Mouse (Mus musculus): Measurements from ENCODE around the gene Ndc1.
"Not testable (repeated sequence)": the region's sequence is repeated elsewhere in the genome, so short reads cannot be mapped to it uniquely, and the experiment has no call there.

Ndc1 gene

DNA sequence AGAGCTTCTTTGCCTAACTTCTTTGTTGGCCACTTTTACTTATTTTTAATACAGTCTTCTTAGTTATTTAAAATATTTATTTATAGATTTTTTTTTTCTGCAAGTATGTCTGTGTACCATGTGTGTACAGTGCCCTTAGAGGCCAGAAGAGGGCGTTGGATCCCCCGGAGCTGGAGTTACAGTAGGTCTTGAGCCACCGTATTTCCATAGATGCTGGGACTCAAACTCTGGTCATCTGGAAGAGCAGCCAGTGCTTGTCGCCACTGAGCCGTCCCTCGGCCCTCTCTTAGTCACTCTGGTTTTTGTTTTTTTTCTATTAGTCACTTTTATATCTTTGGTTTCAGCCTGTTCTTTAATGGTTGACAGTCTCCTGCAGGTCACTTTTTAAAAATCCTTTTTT lies 4.0 kb upstream of the Ndc1 start:
- peak; percentile 58 for DNase-seq (ENCODE audit: extremely low read depth, insufficient read length, low spot score)

DNA sequence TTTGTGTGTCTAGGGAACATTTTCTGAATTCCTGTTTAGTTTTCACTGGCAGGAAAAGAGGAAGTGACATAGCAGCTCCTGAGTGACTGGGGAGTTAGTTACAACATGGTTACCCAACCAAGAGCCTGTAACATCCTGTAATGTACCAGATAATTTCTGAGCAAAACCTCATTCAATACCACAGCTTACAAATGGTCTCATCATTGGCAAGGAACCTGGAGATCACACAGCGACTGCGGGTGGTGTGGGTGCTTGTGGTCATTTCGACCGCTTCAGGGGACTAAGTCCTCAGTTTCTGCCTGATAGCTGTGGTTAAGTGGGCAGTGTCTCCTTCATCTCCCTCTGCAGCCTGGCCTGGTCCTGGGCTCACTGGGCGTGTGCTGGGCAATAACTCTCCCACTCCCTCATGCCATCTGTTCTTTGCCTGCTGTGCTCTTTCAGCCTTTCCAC lies 3.4 kb upstream of the Ndc1 start:
- peak; percentile 69 for DNase-seq (ENCODE audit: extremely low read depth, insufficient read length, low spot score)

DNA sequence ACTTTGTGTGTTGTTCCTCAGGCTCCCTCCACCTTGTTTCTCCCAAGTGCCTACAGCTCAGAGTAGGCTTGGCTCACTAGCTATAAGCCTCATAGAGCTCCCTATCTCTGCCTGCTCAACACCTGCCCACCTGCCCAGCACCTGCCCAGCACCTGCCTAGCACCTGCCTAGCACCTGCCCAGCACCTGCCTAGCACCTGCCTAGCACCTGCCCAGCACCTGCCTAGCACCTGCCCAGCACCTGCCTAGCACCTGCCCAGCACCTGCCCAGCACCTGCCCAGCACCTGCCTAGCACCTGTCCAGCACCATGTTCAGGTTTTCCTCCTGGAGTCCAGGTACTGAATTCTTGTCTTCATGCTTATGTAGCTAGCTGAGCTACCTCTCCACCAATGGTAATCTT lies 1.2 kb upstream of the Ndc1 start:
- not testable (repeated sequence) for DNase-seq (ENCODE audit: extremely low read depth, insufficient read length, low spot score)

DNA sequence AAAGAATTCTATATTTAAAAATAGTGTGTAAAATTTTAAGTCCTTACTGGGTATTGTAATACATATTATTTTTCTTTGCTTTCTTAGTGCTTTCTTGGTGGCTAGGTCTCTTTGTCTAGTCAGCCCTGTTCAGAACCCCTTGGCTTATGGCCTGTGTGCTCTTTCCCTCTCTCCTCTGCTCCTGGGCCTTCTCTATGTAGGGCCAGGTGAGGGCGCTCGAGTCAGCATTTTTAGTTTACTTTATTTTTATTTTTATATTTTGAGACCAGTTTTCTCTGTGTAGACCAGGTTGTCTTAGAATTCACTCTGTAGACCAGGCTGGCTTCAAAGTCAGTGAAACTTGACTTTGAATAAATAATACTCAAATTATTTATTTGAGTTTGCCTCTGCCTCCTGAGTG lies 4.7 kb downstream of the Ndc1 start:
- no peak for DNase-seq (ENCODE audit: extremely low read depth, insufficient read length, low spot score)

DNA sequence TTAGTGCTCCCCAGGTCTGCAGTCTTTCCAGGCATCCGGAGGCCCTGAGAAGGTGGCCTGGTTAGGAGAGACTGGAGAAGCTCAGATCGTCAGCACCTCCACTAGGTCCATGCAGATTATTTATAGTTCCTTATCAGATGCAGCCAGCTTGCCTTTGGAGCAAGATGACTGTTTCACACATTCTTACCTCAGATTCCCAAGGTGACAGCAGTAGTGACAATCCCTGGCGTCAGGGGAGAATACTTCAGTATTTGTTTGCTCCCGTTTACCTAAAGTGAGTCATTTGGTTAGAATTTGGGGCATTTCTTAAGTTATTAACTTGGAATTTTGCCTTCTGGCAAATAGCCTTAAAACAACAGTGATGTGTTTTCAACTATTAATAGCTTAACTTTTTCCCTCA lies 7.1 kb downstream of the Ndc1 start:
- peak; percentile 27 for DNase-seq (ENCODE audit: extremely low read depth, insufficient read length, low spot score)

DNA sequence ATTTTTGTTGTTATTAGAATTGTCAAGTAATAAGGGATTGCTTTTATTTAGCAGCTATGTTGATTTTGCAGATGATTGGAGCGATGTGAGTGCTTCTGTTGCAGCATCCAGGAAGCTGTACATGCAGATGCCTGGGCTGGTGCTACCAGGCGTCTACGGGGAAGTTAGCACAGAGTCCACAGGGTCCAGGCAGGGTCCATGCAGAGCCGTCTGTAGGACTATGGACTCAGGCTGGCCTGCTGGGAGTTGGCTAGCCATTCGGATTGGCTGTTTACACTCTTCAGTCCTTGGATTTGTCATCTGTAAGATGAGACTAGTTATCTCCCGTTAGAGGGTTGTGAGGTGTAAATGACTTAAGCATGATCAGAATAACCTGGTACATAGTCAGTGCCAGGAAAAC lies 11.4 kb downstream of the Ndc1 start:
- no peak for DNase-seq (ENCODE audit: extremely low read depth, insufficient read length, low spot score)

DNA sequence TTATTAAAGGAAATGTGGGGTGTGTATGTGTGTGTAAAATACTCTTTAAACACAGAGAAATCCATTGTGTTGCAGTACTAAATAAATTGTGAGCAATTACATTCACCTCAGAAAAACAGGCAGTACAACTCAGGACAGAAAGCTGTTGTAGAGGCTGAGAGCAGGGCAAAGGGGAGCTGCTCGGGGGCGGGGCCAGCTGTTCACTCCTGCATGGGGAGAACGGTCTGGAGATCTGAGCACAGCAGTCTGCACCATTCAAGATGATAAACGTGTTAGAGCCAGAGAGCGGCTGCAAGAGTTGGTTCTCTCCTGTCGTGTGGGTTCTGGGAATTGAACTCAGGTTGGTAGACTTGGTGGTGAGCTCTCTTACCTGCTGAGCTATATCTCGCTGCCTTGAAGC lies 13.3 kb downstream of the Ndc1 start:
- DNase-seq (ENCODE audit: extremely low read depth, insufficient read length, low spot score): no peak

DNA sequence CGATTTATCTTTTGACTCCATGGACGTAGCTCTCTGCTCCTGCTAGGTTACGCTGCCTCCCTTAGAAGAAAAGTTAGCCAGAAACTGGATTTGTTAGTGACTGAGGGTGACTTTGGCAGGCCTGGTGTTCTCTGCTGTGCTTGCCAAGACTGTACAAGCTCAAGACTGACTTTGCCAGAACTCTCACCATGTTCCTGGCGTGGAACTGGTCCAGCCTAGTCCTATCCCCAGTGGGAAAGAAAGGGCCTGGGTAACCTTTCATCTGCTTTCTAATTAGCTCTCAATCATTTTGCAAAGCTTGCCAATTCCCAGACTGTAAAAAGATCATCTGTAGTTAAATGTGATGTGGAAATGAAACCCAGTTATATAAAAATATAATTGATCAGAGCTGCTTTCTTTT lies 19.5 kb downstream of the Ndc1 start:
- no peak for DNase-seq (ENCODE audit: extremely low read depth, insufficient read length, low spot score)

DNA sequence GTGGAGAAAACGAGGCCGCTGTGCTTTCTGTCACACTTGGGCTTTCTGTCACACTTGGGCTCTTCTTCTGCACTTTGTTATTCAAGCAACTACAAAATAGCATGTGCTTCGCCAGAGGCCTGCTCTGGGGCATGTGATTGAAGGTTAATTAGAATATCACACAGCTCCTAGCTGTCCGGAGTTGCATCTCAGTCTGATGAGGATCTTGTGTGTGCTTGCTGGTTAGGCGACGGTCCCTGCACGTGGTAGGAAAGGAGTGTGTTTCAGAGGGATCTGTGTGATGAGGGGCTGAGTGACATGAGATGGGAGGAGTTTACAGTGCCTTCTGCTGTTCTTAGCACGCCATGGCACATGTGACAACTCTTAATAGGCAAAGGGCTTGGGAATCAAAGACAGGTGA lies 19.9 kb downstream of the Ndc1 start:
- DNase-seq (ENCODE audit: extremely low read depth, insufficient read length, low spot score): no peak

DNA sequence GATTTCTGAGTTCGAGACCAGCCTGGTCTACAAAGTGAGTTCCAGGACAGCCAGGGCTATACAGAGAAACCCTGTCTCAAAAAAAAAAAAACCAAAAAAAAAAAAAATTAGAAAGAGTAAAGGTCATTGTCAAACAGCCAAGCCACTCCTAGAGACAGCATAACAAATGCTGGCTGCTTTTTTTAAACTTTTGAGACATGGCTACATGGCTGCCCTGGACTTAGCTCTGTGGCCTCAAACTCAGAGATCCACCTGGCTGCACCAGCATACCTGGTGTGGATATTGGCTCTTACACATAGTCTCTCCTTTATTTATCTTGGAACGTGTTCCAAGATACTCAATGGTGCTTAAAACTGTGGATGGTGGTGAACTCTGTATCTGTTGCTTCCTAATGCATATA lies 20.7 kb downstream of the Ndc1 start:
- DNase-seq (ENCODE audit: extremely low read depth, insufficient read length, low spot score): no peak

DNA sequence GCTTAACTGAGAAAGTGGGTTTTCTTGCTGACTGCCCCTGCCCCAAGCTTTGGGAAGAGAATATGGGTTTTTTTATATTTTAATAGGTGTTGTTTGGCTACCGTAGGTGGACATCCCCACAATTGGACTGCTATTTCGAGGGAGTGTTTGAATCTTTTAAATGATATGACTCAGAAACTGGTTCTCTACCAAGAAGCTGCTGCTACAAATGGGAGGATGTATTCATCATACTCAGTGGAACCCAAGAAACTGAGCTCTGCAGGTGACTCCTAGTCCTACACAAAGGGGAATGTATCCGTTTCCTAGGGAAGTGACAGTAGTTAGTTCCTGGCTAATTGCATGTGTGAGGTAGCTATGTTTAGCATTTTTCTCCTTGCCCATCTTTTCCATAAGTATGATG lies 21.8 kb downstream of the Ndc1 start:
- no peak for DNase-seq (ENCODE audit: extremely low read depth, insufficient read length, low spot score)

DNA sequence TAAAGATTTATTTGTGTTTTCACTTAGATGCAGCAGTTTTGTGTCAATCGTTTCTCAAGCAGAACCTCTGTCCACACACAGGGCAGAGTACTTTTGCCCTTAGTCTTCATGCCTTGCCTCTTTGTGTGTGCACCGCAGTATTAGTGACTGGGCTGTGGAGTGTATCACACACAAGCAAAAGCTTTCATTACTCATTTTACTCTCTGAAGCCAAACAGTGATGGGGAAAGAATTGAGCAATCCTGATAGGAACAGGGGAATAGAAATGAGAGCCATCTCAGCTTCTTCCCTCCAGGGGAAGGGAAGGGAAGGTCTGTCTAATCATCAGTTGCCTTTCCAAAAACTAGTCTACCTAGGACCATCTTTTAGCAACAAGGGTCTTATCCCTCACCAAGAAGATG lies 26.2 kb downstream of the Ndc1 start:
- no peak for DNase-seq (ENCODE audit: extremely low read depth, insufficient read length, low spot score)

DNA sequence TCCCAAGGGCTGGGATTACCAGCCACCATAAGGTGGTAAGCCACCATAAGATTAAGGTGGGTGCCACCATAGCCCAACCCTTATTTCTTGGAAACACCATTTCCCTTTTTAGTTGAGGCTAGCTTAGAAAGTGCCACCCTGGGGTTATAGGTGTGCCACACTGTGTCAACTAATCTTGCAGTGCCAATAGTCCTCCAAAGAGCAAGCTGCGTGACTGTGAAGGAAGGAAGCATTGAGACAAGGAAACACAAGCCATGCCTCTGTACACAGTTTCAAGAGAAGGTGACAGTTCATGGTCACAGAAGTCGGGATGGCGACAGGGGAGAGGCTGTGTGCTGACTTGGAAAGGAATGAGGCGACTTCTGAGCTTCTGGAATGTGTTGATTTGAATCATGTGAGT lies 52.6 kb downstream of the Ndc1 start:
- no peak for DNase-seq (ENCODE audit: extremely low read depth, insufficient read length, low spot score)

DNA sequence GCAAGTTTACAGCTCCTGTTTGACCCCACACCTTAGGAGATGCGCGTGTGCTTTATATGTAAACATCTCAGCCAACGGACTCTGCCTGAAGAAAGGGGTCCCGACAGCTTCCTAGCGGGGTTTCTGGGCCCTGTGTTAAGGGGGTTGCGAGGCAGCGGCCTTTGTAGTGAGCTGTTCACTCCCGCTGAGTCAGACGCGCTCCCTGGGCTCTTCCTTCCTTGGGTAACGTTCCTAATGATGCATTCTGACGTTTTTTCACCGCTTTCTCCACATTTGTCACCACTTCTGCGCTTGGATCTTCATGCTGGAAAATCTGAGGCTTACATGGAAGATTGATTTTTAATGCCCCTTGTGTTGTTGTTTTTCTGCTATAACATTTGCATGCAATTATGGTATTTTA lies 54.1 kb downstream of the Ndc1 start:
- no peak for DNase-seq (ENCODE audit: extremely low read depth, insufficient read length, low spot score)

DNA sequence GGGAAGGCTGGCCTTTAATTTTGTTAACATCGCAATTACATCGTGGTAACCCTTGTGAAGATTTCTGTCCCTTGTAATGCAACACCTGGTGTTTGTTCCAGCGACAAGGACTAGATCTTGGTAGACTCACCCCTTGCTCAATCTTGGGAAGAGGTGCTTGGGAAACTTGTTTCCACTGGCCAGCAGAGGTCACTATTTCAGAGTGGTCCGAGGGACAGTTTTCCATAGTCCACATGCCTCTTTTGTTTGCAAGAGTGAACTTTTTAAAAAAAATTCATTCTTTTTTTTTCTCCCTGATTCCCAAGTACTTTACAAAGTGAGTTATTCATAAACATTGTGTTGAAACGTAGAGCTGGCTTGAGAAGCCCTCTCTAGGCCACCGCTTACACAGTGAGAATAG lies 54.6 kb downstream of the Ndc1 start:
- DNase-seq (ENCODE audit: extremely low read depth, insufficient read length, low spot score): no peak

DNA sequence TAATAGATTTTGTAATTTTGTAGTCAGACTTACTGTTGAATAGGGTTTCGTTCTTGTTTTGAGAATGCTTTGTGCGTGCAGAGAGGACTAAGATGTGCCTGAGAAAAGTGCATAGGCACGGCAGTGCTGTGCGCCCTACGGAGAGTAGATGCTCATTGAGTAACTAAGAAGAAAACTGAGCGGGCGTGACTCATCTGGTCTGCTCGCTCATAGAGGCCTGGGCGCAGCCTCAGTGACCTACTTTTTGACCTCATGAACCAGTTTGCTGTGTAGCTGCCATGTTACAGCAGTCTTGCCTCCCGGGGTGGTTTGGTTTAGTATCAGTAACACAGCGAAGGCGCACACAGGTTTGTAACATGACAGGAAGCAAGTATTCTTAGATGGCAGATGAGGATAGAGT lies 58.0 kb downstream of the Ndc1 start:
- no peak for DNase-seq (ENCODE audit: extremely low read depth, insufficient read length, low spot score)

DNA sequence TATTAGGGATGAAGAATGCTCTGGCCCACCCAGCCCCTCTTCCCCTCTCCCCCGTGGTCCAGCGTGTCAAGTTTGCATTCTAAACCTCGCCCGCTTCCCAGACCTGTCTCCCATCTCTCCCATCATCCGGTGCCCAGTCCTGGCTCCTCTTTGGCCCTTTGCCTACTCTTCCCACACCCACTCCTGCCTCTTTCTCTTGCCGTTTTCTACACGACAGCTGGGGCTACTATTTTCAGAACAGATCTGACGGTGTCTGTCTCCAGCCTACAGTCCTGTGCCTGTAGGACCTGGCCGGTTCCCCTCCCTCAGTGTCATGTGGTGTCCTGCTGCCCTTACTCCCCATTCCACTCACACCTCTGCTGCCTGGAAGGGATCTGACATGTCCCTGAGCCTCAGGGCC lies 59.0 kb downstream of the Ndc1 start:
- no peak for DNase-seq (ENCODE audit: extremely low read depth, insufficient read length, low spot score)

DNA sequence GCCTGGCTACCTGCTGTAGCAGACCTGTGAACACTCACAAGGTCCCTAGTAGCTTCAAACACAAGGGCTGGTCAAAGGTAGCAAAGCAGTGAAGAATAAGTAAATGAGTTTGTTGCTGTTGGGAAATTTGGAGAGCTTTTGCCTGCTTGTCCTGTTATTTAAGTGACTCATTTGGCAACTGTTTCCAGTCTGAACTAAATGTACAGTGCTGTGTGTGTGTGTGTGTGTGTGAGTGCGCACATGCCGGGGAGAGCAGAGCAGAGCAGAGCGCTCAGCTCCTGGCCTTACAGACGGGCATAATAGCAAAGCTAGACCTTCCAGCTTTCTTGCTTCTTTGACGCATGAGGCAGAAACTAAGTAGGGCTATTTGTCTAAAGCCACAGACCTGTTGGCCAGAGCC lies 65.1 kb downstream of the Ndc1 start:
- no peak for DNase-seq (ENCODE audit: extremely low read depth, insufficient read length, low spot score)

DNA sequence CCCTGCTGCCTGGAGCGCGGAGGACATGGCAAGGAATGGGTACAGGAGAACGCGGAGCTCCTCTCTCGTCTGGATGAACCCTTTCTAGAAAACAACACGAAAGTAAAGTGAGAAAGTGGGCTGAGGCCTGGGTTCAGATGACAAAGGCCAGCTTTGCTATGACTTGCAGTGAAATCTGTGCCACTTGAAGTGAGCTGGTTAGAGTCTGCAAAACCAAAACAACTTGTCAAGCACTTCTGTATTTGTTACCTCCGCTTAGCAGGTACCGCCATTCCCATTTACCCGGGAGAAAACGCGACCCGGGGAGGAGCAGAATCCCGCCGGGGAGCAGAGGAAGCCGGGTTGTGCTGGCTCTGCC lies 66.4 kb downstream of the Ndc1 start:
- DNase-seq (ENCODE audit: extremely low read depth, insufficient read length, low spot score): no peak

DNA sequence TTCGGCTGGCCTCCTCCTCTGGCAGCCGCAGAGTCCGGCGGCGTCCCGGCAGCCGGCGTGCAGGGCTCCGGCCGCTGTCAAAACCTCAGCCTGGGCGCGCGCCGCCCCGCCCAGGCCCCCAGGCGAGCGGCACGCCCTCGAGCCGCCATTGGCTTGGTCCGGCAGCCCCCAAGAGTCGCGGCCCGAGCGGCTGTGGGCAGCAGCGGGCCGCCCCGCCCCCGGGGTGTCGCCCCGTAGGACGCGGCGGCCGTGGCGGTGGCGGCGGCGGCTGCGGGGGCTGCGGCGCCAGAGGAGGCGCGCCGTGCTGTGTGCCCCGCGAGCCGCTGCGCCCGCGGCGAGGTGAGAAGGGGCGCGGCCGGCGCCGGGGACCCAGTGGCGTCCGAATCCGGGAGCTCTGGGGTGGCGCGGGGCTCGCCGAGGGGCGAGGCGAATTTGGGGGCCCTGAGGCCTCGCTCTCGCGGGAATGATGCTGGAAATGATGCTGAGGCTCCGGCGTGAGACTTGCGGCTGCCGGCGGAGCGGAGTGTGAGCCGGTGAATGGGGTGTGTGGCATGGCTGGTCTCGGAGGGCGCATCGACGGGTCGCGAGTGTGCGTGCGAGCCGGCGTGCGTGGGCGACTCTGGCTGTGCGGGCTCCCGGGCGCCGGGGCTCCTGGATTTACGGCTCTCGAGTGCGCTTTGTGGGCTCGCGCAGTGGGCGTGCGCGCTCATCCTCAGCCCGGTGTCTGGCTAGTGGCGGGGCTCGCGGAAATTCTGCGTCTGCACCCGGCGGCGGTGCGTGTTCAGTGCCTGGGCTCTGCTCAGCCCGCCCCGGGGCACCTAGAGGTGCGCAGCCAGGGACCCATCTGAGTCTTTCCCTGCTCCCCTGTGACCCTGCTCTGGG lies 67.0 kb downstream of the Ndc1 start, which contains the start of gene Glis1:
Gene Glis1 (plus strand): TSS at position 236 of the 882 bp plus-strand sequence.
- no peak for DNase-seq (ENCODE audit: extremely low read depth, insufficient read length, low spot score)

DNA sequence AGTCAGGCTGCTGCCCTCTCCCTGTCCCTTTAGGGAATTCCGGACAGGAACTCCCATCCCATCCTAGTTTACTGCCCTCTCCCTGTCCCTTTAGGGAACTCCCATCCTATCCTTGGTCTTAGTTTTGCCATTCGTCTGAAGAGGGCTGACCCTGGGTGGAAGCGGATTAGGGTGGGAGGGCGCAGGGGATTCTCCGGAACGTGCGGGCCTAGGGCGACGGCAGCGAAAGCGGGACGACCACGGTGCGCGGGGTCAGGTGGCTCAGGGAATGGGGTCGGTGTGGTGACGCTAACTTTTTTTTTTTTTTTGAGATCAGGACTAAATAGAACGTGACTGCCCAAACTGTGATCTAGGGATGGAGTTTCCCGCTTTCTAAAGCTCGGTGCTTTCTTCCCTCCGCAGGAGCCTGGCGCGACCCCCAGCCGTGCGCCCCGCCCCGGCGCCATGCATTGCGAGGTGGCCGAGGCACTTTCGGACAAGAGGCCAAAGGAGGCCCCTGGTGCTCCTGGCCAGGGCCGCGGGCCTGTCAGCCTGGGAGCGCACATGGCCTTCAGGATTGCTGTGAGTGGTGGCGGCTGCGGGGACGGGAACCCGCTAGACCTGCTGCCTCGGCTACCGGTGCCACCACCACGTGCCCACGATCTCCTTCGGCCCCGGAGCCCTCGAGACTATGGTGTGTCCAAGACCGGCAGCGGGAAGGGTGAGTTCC lies 67.8 kb downstream of the Ndc1 start:
- no peak for DNase-seq (ENCODE audit: extremely low read depth, insufficient read length, low spot score)

DNA sequence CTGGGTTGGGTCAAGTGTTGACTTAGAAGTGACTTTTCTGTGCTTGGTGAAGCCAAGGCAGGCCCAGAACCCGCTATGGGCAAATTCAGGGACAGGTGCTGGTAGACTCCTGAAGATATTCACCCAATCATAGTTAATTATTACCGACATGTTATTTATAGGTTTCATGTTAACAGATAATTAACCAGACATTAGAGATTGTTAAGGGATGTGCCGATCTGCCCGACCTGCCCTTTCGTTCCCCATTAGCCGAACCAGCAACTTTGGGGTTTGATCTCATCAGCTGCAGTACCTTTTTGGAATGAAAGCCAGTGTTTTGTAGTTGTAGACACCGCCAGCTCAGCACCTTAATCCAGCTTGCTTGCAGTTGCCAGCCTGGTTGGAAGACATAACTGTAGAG lies 68.9 kb downstream of the Ndc1 start:
- no peak for DNase-seq (ENCODE audit: extremely low read depth, insufficient read length, low spot score)
